Mouse (Mus musculus) MEL (cell line): ENCODE data around the gene Dgkh.
"Not testable (repeated sequence)": the region's sequence is repeated elsewhere in the genome, so short reads cannot be mapped to it uniquely, and the experiment has no call there.

ENCODE experiments used
- CTCF ChIP-seq, 3 experiments: IDR thresholded peaks in 2 of 3; conservative IDR thresholded peaks in 1 of 3; 2 replicates each; pipeline ENCODE4 v1.5.1; 2011 to 2012; ENCODE audit warnings: low read length in 3 of 3, low read depth in 2 of 3, mild to moderate bottlenecking in 2 of 3, improper control_type of control experiment in 1 of 3, inconsistent platforms in 1 of 3, mixed read lengths in 1 of 3, moderate library complexity in 1 of 3; ENCODE audit not compliant: control insufficient read depth in 1 of 3, insufficient read depth in 1 of 3, poor library complexity in 1 of 3, severe bottlenecking in 1 of 3
- E2F4 ChIP-seq: IDR thresholded peaks from 2 replicates; pipeline ENCODE4 v1.6.1; 2011; ENCODE audit warnings: low read depth, low read length, improper control_type of control experiment, borderline replicate concordance

DNA sequence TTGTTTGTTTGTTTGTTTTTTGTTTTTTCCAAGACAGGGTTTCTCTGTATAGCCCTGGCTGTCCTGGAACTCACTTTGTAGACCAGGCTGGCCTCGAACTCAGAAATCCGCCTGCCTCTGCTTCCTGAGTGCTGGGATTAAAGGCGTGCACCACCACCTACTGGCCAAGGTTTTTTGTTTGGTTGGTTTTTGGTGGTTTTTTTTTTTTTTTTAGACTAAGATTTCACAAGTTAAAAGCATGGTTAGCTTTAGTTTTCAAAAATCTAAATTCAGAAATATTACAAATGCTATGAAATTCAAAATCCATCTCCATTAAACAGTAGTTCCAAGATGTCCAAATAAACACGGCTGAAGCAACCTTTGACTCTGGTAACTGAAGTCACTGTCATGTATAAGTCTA, 8.9 kb downstream of the Dgkh start:
- TF ChIP-seq CTCF (IDR thresholded peaks at IDR 0.05 in 2 of 3, conservative IDR thresholded peaks at IDR 0.05 in 1 of 3; ENCODE audit: control insufficient read depth in 1 of 3, insufficient read depth in 1 of 3, low read depth in 2 of 3, low read length in 3 of 3, poor library complexity in 1 of 3, severe bottlenecking in 1 of 3); E2F4: not testable (repeated sequence)
